Mouse (Mus musculus) E14TG2a.4 (cell line): ENCODE data around the gene Cptp.

ENCODE experiments used
- CTCF ChIP-seq: conservative IDR thresholded peaks from 2 replicates; pipeline ENCODE4 v1.5.1; 2014; ENCODE audit warnings: low read length
- POU5F1 ChIP-seq: IDR thresholded peaks from 2 replicates; pipeline ENCODE4 v1.6.1; 2014; ENCODE audit warnings: low read length, borderline replicate concordance

- TF ChIP-seq CTCF (no peak), POU5F1 (no peak)
Measured at GRCm38 (mm10) chr4:155883587-155883986, 14.3 kb upstream of the Cptp start.
